Mouse (Mus musculus): ENCODE results near the gene Fam20c. TPM values are rescaled to one million over a fixed set of nuclear protein-coding genes. Genes with fewer than 3 reads are reported as not detected.
A peak's percentile ranks its signal among the peaks of the same experiment; 100 is the strongest.

The Fam20c gene
- polyA plus RNA-seq, 1 experiment from 2014 or later: 16.7 TPM

DNA sequence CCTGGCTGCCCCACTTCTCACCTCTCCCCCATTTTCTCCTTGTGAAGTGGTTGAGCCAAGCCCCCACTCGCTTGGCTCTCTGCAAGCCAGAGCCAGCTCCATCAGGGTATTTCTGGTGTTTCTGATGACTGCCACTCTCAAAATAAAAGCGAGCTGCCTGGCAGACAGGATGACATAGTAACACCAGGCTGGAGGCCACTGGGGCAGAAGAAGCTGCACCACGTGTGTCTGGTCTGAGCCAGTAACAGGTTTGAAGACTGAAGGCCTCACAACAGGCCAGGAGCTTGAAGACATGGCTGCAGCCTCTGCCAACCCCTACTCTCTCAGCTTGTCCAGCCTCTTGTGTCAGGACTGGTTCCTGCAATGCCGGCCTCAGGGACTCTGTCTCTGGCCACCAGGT, 8.0 kb downstream of the Fam20c start:
- peaks cover 9% of the 10 kb centered on the region; the same call in 1 of the 2 replicates for H3K27me3 ChIP-seq (replicated peaks; ENCODE audit: control insufficient read depth, insufficient read depth, low read length)
- no peak overlapping the region for H3K9ac ChIP-seq (ENCODE audit: low read depth, low read length)
- H3K4me1 ChIP-seq (ENCODE audit: control insufficient read depth, insufficient read depth, low read length): no peaks in the 10 kb centered on the region
- H3K4me2 ChIP-seq (ENCODE audit: low read depth, low read length): no peak overlapping the region
- no peaks in the 10 kb centered on the region for H3K36me3 ChIP-seq (ENCODE audit: control insufficient read depth, insufficient read depth, low read length)
- no peak overlapping the region for H3K27ac ChIP-seq (replicated peaks; ENCODE audit: low read depth, low read length)
- no peaks in the 10 kb centered on the region for H3K9me3 ChIP-seq (ENCODE audit: control insufficient read depth, low read length)
- no peak overlapping the region for H3K4me3 ChIP-seq (ENCODE audit: low read depth, low read length)
- WGBS: 71% methylated on average over 4 of the region's 4 CpGs
- ATAC-seq (ENCODE audit: low read depth) (no peak), DNase-seq (ENCODE audit: low spot score) (no peak)

DNA sequence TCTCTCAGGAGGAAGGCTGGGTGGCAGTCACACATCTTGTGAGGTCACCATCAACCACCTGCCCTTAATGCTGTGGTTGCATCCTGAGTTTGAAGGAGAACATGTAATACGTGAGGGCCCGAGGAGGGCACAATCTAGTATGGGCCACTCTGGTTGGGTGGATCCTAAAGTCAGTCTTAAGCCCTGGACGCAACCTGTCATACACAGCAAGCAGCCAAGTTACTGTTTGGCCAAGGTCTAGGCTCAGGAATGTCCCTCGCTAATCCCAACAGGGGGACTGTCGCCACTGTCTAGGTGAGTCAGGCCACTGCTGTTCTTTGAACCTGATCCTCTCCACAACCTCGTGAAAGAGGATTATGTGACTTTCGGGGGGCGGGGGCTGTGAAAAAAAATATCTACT, 10.3 kb downstream of the Fam20c start:
- H3K4me1 ChIP-seq (ENCODE audit: control insufficient read depth, insufficient read depth, low read length): no peaks in the 10 kb centered on the region
- H3K4me3 ChIP-seq (ENCODE audit: low read depth, low read length): no peak overlapping the region
- DNase-seq (ENCODE audit: low spot score) (no peak), ATAC-seq (ENCODE audit: low read depth) (no peak)
- no peak overlapping the region for H3K4me2 ChIP-seq (ENCODE audit: low read depth, low read length)
- 76% methylated on average over 8 of the region's 8 CpGs for WGBS
- H3K27ac ChIP-seq (replicated peaks; ENCODE audit: low read depth, low read length): no peak overlapping the region
- H3K9me3 ChIP-seq (ENCODE audit: control insufficient read depth, low read length): no peaks in the 10 kb centered on the region
- H3K36me3 ChIP-seq (ENCODE audit: control insufficient read depth, insufficient read depth, low read length): no peaks in the 10 kb centered on the region; the same call in 1 of the 2 replicates
- H3K27me3 ChIP-seq (replicated peaks; ENCODE audit: control insufficient read depth, insufficient read depth, low read length): no peaks in the 10 kb centered on the region
- no peak overlapping the region for H3K9ac ChIP-seq (ENCODE audit: low read depth, low read length)

DNA sequence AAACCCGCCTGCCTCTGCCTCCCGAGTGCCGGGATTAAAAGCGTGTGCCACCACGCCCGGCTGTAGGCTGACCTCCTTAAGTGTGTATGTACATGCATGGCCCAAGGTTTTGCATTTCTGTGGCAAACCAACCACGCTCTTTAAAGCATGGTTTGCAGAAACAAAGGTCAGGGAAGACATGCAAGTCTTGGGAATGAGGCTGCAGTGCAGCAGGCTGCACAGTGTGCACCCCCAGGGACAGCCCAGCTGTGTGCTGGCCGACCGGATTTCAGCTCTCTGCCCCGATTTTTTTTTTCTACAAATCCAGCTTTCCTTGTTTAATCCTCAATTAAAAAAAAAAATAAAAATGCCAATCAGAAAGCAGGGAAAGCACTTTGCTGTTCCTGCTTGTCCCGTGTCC, 13.3 kb downstream of the Fam20c start:
- no peak for ATAC-seq (ENCODE audit: low read depth)
- 80% methylated on average over 11 of the region's 11 CpGs for WGBS
- H3K4me1 ChIP-seq (ENCODE audit: control insufficient read depth, insufficient read depth, low read length): no peaks in the 10 kb centered on the region

DNA sequence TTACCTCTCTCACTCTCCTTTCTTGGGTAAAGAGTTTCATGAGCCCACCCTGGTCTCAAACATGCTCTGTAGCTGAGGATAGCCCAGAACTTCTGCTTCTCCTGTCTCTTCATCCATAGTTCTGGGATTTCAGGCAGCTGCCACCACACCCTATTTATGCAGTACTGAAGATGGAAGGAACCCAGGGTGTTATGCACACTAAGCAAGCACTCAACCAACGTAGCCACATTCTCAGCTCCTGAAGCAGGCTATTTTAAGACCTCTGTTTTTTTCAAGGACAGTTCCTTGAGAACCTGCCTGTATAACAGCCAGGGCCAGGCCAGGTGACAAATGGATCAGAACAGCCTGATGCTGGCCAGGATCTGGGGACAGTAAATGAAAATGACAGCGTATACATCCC, 14.4 kb downstream of the Fam20c start:
- Histone ChIP-seq H3K9ac (ENCODE audit: low read depth, low read length) (no peak overlapping the region), H3K36me3 (ENCODE audit: control insufficient read depth, insufficient read depth, low read length) (no peaks in the 10 kb centered on the region; the same call in 1 of the 2 replicates), H3K4me1 (ENCODE audit: control insufficient read depth, insufficient read depth, low read length) (no peaks in the 10 kb centered on the region), H3K27me3 (replicated peaks; ENCODE audit: control insufficient read depth, insufficient read depth, low read length) (no peaks in the 10 kb centered on the region), H3K4me3 (ENCODE audit: low read depth, low read length) (no peak overlapping the region), H3K9me3 (ENCODE audit: control insufficient read depth, low read length) (no peaks in the 10 kb centered on the region), H3K4me2 (ENCODE audit: low read depth, low read length) (no peak overlapping the region), H3K27ac (replicated peaks; ENCODE audit: low read depth, low read length) (no peak overlapping the region)
- ATAC-seq (ENCODE audit: low read depth) (no peak), DNase-seq (ENCODE audit: low spot score) (no peak)
- 64% methylated on average over 2 of the region's 2 CpGs for WGBS

More for the DNA sequence above, 13.3 kb downstream of the Fam20c start:
- no peak overlapping the region for H3K4me2 ChIP-seq (ENCODE audit: low read depth, low read length)
- no peak for DNase-seq (ENCODE audit: low spot score)
- no peaks in the 10 kb centered on the region for H3K9me3 ChIP-seq (ENCODE audit: control insufficient read depth, low read length)
- H3K4me3 ChIP-seq (ENCODE audit: low read depth, low read length): no peak overlapping the region
- no peaks in the 10 kb centered on the region for H3K27me3 ChIP-seq (replicated peaks; ENCODE audit: control insufficient read depth, insufficient read depth, low read length)
- H3K36me3 ChIP-seq (ENCODE audit: control insufficient read depth, insufficient read depth, low read length): no peaks in the 10 kb centered on the region; the same call in 1 of the 2 replicates
- no peak overlapping the region for H3K27ac ChIP-seq (replicated peaks; ENCODE audit: low read depth, low read length)
- no peak overlapping the region for H3K9ac ChIP-seq (ENCODE audit: low read depth, low read length)

DNA sequence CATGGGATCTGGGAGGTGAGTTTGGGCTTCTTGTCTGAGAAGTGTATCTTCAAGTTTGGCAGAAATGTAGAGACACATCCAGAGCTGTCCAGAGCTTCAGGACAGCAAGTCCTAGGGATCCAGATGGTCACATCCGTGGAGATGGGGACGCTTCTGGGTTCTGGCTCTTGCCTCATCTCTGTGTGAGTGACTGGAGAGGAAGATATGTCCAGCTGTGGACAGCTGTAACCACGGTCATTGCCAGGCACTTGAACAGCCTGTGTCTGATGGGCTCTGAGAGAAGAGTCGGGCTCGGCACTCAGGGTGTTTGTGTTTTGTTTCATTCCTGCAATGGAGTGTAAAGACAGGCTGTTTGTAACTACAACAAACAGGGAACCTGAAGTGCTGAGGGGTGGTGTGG, 14.8 kb downstream of the Fam20c start:
- Histone ChIP-seq H3K4me3 (ENCODE audit: low read depth, low read length) (no peak overlapping the region), H3K9me3 (ENCODE audit: control insufficient read depth, low read length) (no peaks in the 10 kb centered on the region), H3K9ac (ENCODE audit: low read depth, low read length) (no peak overlapping the region), H3K27me3 (replicated peaks; ENCODE audit: control insufficient read depth, insufficient read depth, low read length) (no peaks in the 10 kb centered on the region), H3K36me3 (ENCODE audit: control insufficient read depth, insufficient read depth, low read length) (no peaks in the 10 kb centered on the region; the same call in 1 of the 2 replicates), H3K4me2 (ENCODE audit: low read depth, low read length) (no peak overlapping the region), H3K27ac (replicated peaks; ENCODE audit: low read depth, low read length) (no peak overlapping the region), H3K4me1 (ENCODE audit: control insufficient read depth, insufficient read depth, low read length) (no peaks in the 10 kb centered on the region)
- ATAC-seq (ENCODE audit: low read depth) (no peak), DNase-seq (ENCODE audit: low spot score) (no peak)
- 81% methylated on average over 5 of the region's 5 CpGs for WGBS

DNA sequence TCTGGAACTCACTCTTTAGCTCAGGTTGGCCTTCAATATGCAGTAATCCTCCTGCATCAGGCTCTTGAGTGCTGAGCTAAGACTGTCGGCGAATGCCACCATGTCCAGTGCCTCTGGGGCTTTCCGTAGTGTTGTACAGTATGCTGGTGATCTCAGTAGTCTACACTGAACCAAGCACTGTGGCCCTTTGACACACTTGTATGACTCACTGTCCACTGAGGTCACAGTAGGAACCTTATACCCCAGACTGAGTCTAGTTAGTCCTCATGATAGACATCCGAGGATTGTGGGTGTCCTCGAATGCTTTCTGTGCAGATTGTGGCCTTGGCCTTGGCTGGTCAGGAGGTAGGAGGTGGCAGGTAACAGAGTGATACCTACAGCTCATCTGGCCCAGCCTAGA, 20.8 kb downstream of the Fam20c start:
- 86% methylated on average over 5 of the region's 5 CpGs for WGBS

DNA sequence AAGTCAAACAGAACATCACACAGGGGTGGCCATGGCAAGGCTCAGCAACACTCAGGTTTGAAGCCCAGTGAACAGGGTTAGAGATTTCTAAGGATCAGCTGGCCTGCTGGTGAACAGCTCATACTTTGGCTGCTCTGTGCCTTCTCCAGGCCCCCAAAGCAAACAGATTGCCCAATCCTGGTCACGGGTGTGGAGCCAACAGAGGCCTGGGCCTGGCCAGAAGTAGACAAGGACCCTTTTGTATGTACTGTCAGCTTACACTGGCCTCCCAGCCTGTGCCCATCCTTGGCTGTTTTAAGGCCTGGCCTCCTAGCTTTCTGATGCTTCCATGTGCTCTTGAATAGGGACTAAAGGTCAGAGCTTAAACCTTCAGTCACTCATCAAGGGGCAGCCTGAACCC, 22.0 kb downstream of the Fam20c start:
- H3K4me3 ChIP-seq (ENCODE audit: low read depth, low read length): no peak overlapping the region
- H3K36me3 ChIP-seq (ENCODE audit: control insufficient read depth, insufficient read depth, low read length): no peaks in the 10 kb centered on the region
- WGBS: 29% methylated on average over 1 of the region's 1 CpGs
- H3K9ac ChIP-seq (ENCODE audit: low read depth, low read length): no peak overlapping the region
- H3K4me2 ChIP-seq (ENCODE audit: low read depth, low read length): no peak overlapping the region
- H3K27me3 ChIP-seq (replicated peaks; ENCODE audit: control insufficient read depth, insufficient read depth, low read length): no peaks in the 10 kb centered on the region
- peaks cover 8% of the 10 kb centered on the region; the same call in 1 of the 2 replicates for H3K4me1 ChIP-seq (ENCODE audit: control insufficient read depth, insufficient read depth, low read length)
- no peak for ATAC-seq (ENCODE audit: low read depth)
- DNase-seq (ENCODE audit: low spot score): no peak
- no peak overlapping the region for H3K27ac ChIP-seq (replicated peaks; ENCODE audit: low read depth, low read length)
- H3K9me3 ChIP-seq (ENCODE audit: control insufficient read depth, low read length): no peaks in the 10 kb centered on the region

More for the DNA sequence above, 20.8 kb downstream of the Fam20c start:
- ATAC-seq (ENCODE audit: low read depth): no peak
- peaks cover 8% of the 10 kb centered on the region; the same call in 1 of the 2 replicates for H3K4me1 ChIP-seq (ENCODE audit: control insufficient read depth, insufficient read depth, low read length)
- H3K27me3 ChIP-seq (replicated peaks; ENCODE audit: control insufficient read depth, insufficient read depth, low read length): no peaks in the 10 kb centered on the region
- H3K4me3 ChIP-seq (ENCODE audit: low read depth, low read length): no peak overlapping the region
- H3K9me3 ChIP-seq (ENCODE audit: control insufficient read depth, low read length): no peaks in the 10 kb centered on the region
- H3K27ac ChIP-seq (replicated peaks; ENCODE audit: low read depth, low read length): no peak overlapping the region
- no peak for DNase-seq (ENCODE audit: low spot score)
- H3K4me2 ChIP-seq (ENCODE audit: low read depth, low read length): no peak overlapping the region
- H3K9ac ChIP-seq (ENCODE audit: low read depth, low read length): no peak overlapping the region
- H3K36me3 ChIP-seq (ENCODE audit: control insufficient read depth, insufficient read depth, low read length): no peaks in the 10 kb centered on the region

DNA sequence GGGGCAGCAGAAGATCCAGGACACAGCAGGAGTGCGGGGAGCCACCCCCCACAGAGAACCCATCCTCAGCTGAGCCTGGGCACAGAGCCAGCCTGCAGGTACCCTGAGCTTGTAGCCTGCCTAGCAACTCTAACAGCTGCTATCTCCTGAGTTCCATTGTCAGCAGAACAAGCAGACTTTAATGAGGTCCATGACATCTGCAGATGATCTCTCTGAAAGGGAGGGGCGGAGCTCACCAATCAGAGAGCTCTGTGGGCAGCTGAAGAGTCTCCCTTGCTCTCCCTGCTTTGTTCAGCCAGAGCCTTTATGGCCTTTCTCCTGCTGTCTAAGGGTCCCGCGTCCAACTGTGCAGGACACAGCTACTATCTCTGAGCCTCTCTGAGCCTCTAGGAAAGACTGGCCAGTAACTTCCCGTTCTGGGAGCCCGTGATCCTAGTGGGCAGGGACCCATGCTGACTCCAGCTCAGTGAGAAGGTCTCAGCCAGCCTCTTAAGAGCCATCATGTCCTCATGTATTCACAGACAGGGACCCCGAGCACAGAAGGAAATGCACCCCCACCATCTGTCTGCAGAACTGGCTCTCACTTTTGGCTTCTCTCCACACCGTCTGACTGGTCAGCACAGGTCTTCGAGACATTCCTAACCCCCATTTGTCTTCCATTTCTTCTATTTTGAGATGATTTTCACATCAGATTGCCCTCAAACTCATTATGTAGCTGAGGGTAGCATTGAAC, 24.6 kb downstream of the Fam20c start:
- peak; percentile 87 for ATAC-seq (ENCODE audit: low read depth)
- H3K4me3 ChIP-seq (ENCODE audit: low read depth, low read length): no peak overlapping the region
- no peaks in the 10 kb centered on the region for H3K27me3 ChIP-seq (replicated peaks; ENCODE audit: control insufficient read depth, insufficient read depth, low read length)
- H3K36me3 ChIP-seq (ENCODE audit: control insufficient read depth, insufficient read depth, low read length): no peaks in the 10 kb centered on the region
- H3K9ac ChIP-seq (ENCODE audit: low read depth, low read length): no peak overlapping the region
- no peak overlapping the region for H3K4me2 ChIP-seq (ENCODE audit: low read depth, low read length)
- peaks cover 8% of the 10 kb centered on the region; the same call in 1 of the 2 replicates for H3K4me1 ChIP-seq (ENCODE audit: control insufficient read depth, insufficient read depth, low read length)
- 58% methylated on average over 9 of the region's 9 CpGs for WGBS
- DNase-seq (ENCODE audit: low spot score): peak; percentile 86
- H3K27ac ChIP-seq (replicated peaks; ENCODE audit: low read depth, low read length): peak overlapping the region; percentile 17; the same call in 1 of the 2 replicates
- H3K9me3 ChIP-seq (ENCODE audit: control insufficient read depth, low read length): no peaks in the 10 kb centered on the region

DNA sequence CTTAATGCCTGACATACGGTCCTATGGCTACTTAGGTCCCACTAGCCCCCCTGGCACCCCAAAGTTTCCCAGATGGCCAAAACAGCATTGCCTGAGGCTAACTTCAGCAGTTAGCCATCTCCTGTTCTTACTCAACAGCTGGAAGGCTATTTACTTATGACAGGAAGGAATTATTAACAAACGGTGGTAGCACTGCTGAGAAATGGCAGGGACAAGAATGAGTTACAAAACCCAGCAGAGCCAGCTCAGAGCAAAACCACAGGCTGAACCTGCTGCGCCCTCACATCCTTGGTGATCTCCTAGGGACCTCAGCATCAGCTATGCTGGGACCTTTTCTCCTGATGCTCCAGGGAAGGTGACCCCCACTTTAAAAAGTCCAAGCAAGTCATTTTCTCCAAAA, 25.3 kb downstream of the Fam20c start:
- 66% methylated on average over 3 of the region's 3 CpGs for WGBS

More for the DNA sequence above, 25.3 kb downstream of the Fam20c start:
- Histone ChIP-seq H3K4me1 (ENCODE audit: control insufficient read depth, insufficient read depth, low read length) (peaks cover 8% of the 10 kb centered on the region; the same call in 1 of the 2 replicates), H3K36me3 (ENCODE audit: control insufficient read depth, insufficient read depth, low read length) (no peaks in the 10 kb centered on the region), H3K4me2 (ENCODE audit: low read depth, low read length) (no peak overlapping the region), H3K9me3 (ENCODE audit: control insufficient read depth, low read length) (no peaks in the 10 kb centered on the region), H3K27ac (replicated peaks; ENCODE audit: low read depth, low read length) (no peak overlapping the region), H3K27me3 (replicated peaks; ENCODE audit: control insufficient read depth, insufficient read depth, low read length) (no peaks in the 10 kb centered on the region), H3K9ac (ENCODE audit: low read depth, low read length) (no peak overlapping the region), H3K4me3 (ENCODE audit: low read depth, low read length) (no peak overlapping the region)
- DNase-seq (ENCODE audit: low spot score) (no peak), ATAC-seq (ENCODE audit: low read depth) (no peak)

Data from embryonic facial prominence, embryonic 14.5 days (tissue).